Mouse (Mus musculus) hindbrain, embryonic 15.5 days (tissue): Measurements from ENCODE around the gene Fbxw11. TPM values are rescaled to one million over a fixed set of nuclear protein-coding genes. Genes with fewer than 3 reads are reported as not detected.
"Not testable (repeated sequence)": the region's sequence is repeated elsewhere in the genome, so short reads cannot be mapped to it uniquely, and the experiment has no call there.

Experiments used
- ATAC-seq: fragments of 200-750 bp; cut with Nextera tagmentation; 2 replicates; pipeline ENCODE4 v1.8.0; 2017; ENCODE audit warnings: low read depth, moderate number of reproducible peaks, moderate TSS enrichment; ENCODE audit not compliant: low FRiP score
- H3K27ac ChIP-seq: fragments of 300-500 bp; sonication (generic); replicated peaks from 2 replicates; pipeline ENCODE4 v1.5.1; 2015; ENCODE audit warnings: mild to moderate bottlenecking, inconsistent platforms
- H3K27me3 ChIP-seq: fragments of 300-500 bp; sonication (generic); 2 replicates; pipeline ENCODE4 v1.6.1; 2015; ENCODE audit warnings: control low read depth, inconsistent platforms
- H3K36me3 ChIP-seq: fragments of 300-500 bp; sonication (generic); 2 replicates; pipeline ENCODE4 v1.6.1; 2015; ENCODE audit warnings: control low read depth, inconsistent platforms
- H3K4me1 ChIP-seq: fragments of 300-500 bp; sonication (generic); replicated peaks from 2 replicates; pipeline ENCODE4 v1.6.1; 2015; ENCODE audit warnings: control low read depth, inconsistent platforms
- H3K4me2 ChIP-seq: fragments of 300-500 bp; sonication (generic); 2 replicates; pipeline ENCODE4 v1.6.1; 2015; ENCODE audit warnings: moderate library complexity, mild to moderate bottlenecking, inconsistent platforms
- H3K4me3 ChIP-seq: fragments of 300-500 bp; sonication (generic); 2 replicates; pipeline ENCODE4 v1.5.1; 2015; ENCODE audit warnings: mild to moderate bottlenecking, inconsistent platforms
- H3K9ac ChIP-seq: fragments of 300-500 bp; sonication (generic); 2 replicates; pipeline ENCODE4 v1.6.1; 2015; ENCODE audit warnings: inconsistent platforms
- H3K9me3 ChIP-seq: fragments of 300-500 bp; sonication (generic); 2 replicates; pipeline ENCODE4 v1.6.1; 2016; ENCODE audit warnings: control low read depth, inconsistent platforms
- WGBS: fragments of 180-500 bp; shearing (Covaris S2); methylation state at CpG from one replicate; pipeline ENCODE4 v1.1.7; 2015; 5-methylcytosine and 5-hydroxymethylcytosine counted together
- polyA plus RNA-seq: library from polyadenylated mRNA; unstranded; fragments of >200 nt; fragmentation: Nextera tagmentation; extraction: Ambion mirVana; gene quantifications from 2 replicates; pipeline ENCODE4 v1.2.1, GENCODE M21; 2015

Fbxw11 gene
- polyA plus RNA-seq, 1 experiment from 2014 or later: 117 TPM

GRCm38 (mm10) chr11:32704241-32704890, 61.8 kb downstream of the Fbxw11 start:
- ATAC-seq: no peak

GRCm38 (mm10) chr11:32706406-32706993, 64.0 kb downstream of the Fbxw11 start:
- Histone ChIP-seq H3K36me3 (no peaks in the 10 kb centered on the region), H3K4me1 (0 out of 2 replicates have a peak, but pooled peaks cover 8% of the 10 kb centered on the region), H3K4me2 (no peak overlapping the region), H3K9me3 (no peaks in the 10 kb centered on the region), H3K9ac (no peak overlapping the region), H3K27me3 (no peaks in the 10 kb centered on the region), H3K4me3 (no peak overlapping the region), H3K27ac (no peak overlapping the region)
- ATAC-seq: no peak
- WGBS: 86% methylated on average over 4 of the region's 4 CpGs

More at GRCm38 (mm10) chr11:32704241-32704890, 61.8 kb downstream of the Fbxw11 start:
- no peaks in the 10 kb centered on the region for H3K9me3 ChIP-seq
- H3K27me3 ChIP-seq: no peaks in the 10 kb centered on the region
- H3K36me3 ChIP-seq: no peaks in the 10 kb centered on the region
- WGBS: 78% methylated on average over 6 of the region's 6 CpGs
- no peak overlapping the region for H3K27ac ChIP-seq
- H3K4me3 ChIP-seq: no peak overlapping the region
- no peak overlapping the region for H3K4me2 ChIP-seq
- peaks cover 14% of the 10 kb centered on the region; the same call in 1 of the 2 replicates for H3K4me1 ChIP-seq
- no peak overlapping the region for H3K9ac ChIP-seq

GRCm38 (mm10) chr11:32707481-32707880, 65.0 kb downstream of the Fbxw11 start:
- Histone ChIP-seq H3K4me2 (no peak overlapping the region), H3K36me3 (peaks cover 4% of the 10 kb centered on the region), H3K27ac (no peak overlapping the region), H3K9me3 (no peaks in the 10 kb centered on the region), H3K4me3 (no peak overlapping the region), H3K27me3 (no peaks in the 10 kb centered on the region), H3K9ac (no peak overlapping the region), H3K4me1 (0 out of 2 replicates have a peak, but pooled peaks cover 8% of the 10 kb centered on the region)
- no peak for ATAC-seq
- WGBS: 63% methylated on average over 3 of the region's 3 CpGs

- Histone ChIP-seq H3K9me3 (no peaks in the 10 kb centered on the region), H3K36me3 (peaks cover 10% of the 10 kb centered on the region), H3K9ac (no peak overlapping the region), H3K27me3 (no peaks in the 10 kb centered on the region), H3K4me2 (no peak overlapping the region), H3K4me3 (no peak overlapping the region), H3K27ac (no peak overlapping the region), H3K4me1 (0 out of 2 replicates have a peak, but pooled peaks cover 6% of the 10 kb centered on the region)
- WGBS: 82% methylated on average over 14 of the region's 14 CpGs
- ATAC-seq: no peak
These were observed 66.4 kb downstream of the Fbxw11 start for GRCm38 (mm10) chr11:32708739-32709501.

DNA sequence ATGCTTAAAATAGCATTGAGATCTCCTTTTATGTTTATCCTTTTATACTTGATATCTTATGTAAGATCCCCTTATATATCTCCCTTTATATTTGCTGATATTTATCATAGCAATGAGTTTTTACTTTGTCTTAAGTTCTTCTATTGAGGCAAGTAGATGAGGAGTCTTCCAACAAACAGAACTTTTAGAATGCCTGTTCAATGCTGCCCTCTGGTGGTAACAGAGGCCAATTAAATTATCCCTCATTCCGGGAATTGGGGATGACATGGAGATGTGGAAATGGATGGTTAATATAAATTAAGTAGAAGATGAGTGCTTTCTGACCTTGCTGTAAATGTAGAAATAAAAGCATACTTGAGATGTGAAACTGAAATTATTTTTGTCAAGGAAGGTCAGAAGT, 67.0 kb downstream of the Fbxw11 start:
- Histone ChIP-seq H3K9ac (no peak overlapping the region), H3K4me1 (0 out of 2 replicates have a peak, but pooled peaks cover 1% of the 10 kb centered on the region), H3K27ac (no peak overlapping the region), H3K36me3 (peaks cover 10% of the 10 kb centered on the region), H3K4me3 (no peak overlapping the region), H3K4me2 (no peak overlapping the region), H3K27me3 (no peaks in the 10 kb centered on the region), H3K9me3 (no peaks in the 10 kb centered on the region)
- 17% methylated on average over 1 of the region's 1 CpGs for WGBS
- ATAC-seq: no peak

GRCm38 (mm10) chr11:32714230-32714629, 71.7 kb downstream of the Fbxw11 start:
- H3K4me1 ChIP-seq: peaks cover 12% of the 10 kb centered on the region; the same call in 1 of the 2 replicates
- H3K9ac ChIP-seq: no peak overlapping the region
- peaks cover 10% of the 10 kb centered on the region for H3K36me3 ChIP-seq
- H3K27me3 ChIP-seq: no peaks in the 10 kb centered on the region
- WGBS: 63% methylated on average over 5 of the region's 5 CpGs
- no peak overlapping the region for H3K4me2 ChIP-seq
- no peak for ATAC-seq
- no peaks in the 10 kb centered on the region for H3K9me3 ChIP-seq
- no peak overlapping the region for H3K27ac ChIP-seq
- no peak overlapping the region for H3K4me3 ChIP-seq

GRCm38 (mm10) chr11:32714896-32715295, 72.4 kb downstream of the Fbxw11 start:
- H3K4me1 ChIP-seq: peaks cover 14% of the 10 kb centered on the region; the same call in 1 of the 2 replicates
- H3K27ac ChIP-seq: no peak overlapping the region
- H3K4me2 ChIP-seq: no peak overlapping the region
- H3K36me3 ChIP-seq: peaks cover 10% of the 10 kb centered on the region
- no peak overlapping the region for H3K9ac ChIP-seq
- H3K9me3 ChIP-seq: no peaks in the 10 kb centered on the region
- no peak for ATAC-seq
- no peak overlapping the region for H3K4me3 ChIP-seq
- WGBS: 95% methylated on average over 2 of the region's 2 CpGs
- no peaks in the 10 kb centered on the region for H3K27me3 ChIP-seq

GRCm38 (mm10) chr11:32715495-32715894, 73.0 kb downstream of the Fbxw11 start:
- 85% methylated on average over 6 of the region's 6 CpGs for WGBS
- Histone ChIP-seq H3K4me1 (peaks cover 14% of the 10 kb centered on the region; the same call in 1 of the 2 replicates), H3K4me3 (no peak overlapping the region), H3K4me2 (no peak overlapping the region), H3K36me3 (peaks cover 10% of the 10 kb centered on the region), H3K9ac (no peak overlapping the region), H3K27me3 (no peaks in the 10 kb centered on the region), H3K9me3 (no peaks in the 10 kb centered on the region), H3K27ac (no peak overlapping the region)
- ATAC-seq: no peak

DNA sequence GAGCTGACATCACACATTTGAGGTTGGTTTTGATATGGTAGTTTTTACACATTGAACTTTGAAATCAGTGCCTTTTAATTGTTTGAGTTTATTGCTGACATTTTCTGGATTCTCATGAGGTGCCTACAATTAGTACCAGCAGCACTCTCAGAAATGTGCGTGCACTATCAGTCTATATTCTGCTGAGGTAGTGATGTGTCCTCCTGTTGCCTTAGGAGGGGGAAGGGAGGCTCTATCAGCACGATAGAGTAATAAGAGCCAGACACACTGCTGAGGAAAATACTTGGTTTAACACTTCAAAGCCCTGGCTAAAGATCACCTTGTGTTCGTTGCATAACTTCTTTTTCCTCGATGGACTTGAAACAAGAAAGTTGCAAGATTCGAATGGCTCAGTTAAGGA, 73.4 kb downstream of the Fbxw11 start:
- Histone ChIP-seq H3K9ac (no peak overlapping the region), H3K27ac (no peak overlapping the region), H3K9me3 (no peaks in the 10 kb centered on the region), H3K4me2 (no peak overlapping the region), H3K4me1 (peaks cover 14% of the 10 kb centered on the region; the same call in 1 of the 2 replicates), H3K27me3 (no peaks in the 10 kb centered on the region), H3K36me3 (peaks cover 10% of the 10 kb centered on the region), H3K4me3 (no peak overlapping the region)
- WGBS: 70% methylated on average over 5 of the region's 5 CpGs
- ATAC-seq: no peak

- Histone ChIP-seq H3K9ac (no peak overlapping the region), H3K36me3 (peaks cover 7% of the 10 kb centered on the region), H3K9me3 (no peaks in the 10 kb centered on the region), H3K4me1 (peaks cover 14% of the 10 kb centered on the region; the same call in 1 of the 2 replicates), H3K4me3 (no peak overlapping the region), H3K27ac (no peak overlapping the region), H3K27me3 (no peaks in the 10 kb centered on the region), H3K4me2 (no peak overlapping the region)
- no peak for ATAC-seq
- WGBS: 78% methylated on average over 4 of the region's 4 CpGs
These were observed 74.4 kb downstream of the Fbxw11 start for GRCm38 (mm10) chr11:32716876-32717275.

DNA sequence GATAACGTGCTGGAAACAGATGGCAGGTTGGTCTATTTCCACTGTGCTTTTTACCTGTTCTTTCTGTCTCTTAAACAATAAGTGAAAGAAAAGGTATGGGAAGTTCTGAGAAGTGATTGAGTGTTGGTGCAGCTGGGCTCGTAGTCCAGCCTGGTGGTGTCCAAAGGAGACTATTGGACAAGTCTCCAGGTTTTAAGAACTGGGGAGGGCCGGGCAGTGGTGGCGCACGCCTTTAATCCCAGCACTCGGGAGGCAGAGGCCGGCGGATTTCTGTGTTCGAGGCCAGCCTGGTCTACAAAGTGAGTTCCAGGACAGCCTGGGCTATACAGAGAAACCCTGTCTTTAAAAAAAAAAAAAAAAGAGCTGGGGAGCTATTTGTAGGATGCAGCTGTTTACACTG, 75.2 kb downstream of the Fbxw11 start:
- WGBS: 91% methylated on average over 9 of the region's 9 CpGs
- not testable (repeated sequence) for H3K4me3 ChIP-seq

DNA sequence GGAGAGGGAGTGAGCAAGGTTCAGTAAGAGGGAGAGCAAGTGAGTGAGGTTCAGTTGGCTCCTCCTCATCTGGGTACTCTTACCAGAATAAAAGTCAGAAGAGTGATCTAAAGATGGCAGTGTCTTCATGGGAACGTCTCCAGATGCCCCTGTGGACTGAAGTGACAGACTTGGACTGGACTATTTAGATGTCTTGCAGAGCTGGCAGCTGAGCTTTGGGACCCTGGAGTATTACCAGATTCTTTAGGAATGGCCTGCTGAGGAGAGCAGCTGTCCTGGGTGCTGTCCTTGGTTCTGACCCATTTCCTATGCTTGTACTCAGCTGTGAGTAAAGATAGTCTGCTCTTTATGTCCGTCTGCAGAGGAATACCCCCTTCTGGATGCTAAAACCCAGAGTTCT, 75.8 kb downstream of the Fbxw11 start:
- no peak overlapping the region for H3K4me2 ChIP-seq
- ATAC-seq: no peak
- peaks cover 14% of the 10 kb centered on the region; the same call in 1 of the 2 replicates for H3K4me1 ChIP-seq
- no peak overlapping the region for H3K27ac ChIP-seq
- 43% methylated on average over 2 of the region's 2 CpGs for WGBS
- H3K9me3 ChIP-seq: no peaks in the 10 kb centered on the region
- no peak overlapping the region for H3K9ac ChIP-seq
- peaks cover 4% of the 10 kb centered on the region; the same call in 1 of the 2 replicates for H3K36me3 ChIP-seq
- no peak overlapping the region for H3K4me3 ChIP-seq
- no peaks in the 10 kb centered on the region for H3K27me3 ChIP-seq

More for the DNA sequence above, 75.2 kb downstream of the Fbxw11 start:
- H3K27me3 ChIP-seq, H3K9ac ChIP-seq, H3K36me3 ChIP-seq, ATAC-seq, H3K27ac ChIP-seq, H3K4me2 ChIP-seq, H3K9me3 ChIP-seq: not testable (repeated sequence)
- peaks cover 14% of the 10 kb centered on the region; the same call in 1 of the 2 replicates for H3K4me1 ChIP-seq
